Mouse (Mus musculus) urinary bladder, postnatal 36 days (tissue): ENCODE data around the gene Neu3.

Source experiments
- DNase-seq, 2 experiments: peaks; one replicate each; pipeline ENCODE4 v3.0.0; 2022; ENCODE audit warnings: low spot score in 2 of 2, mixed read lengths in 1 of 2

Neu3 gene

GRCm38 (mm10) chr7:99828083-99828570, at the start of gene Neu3:
TSS of gene Neu3 (minus strand) at chr7:99828417.
- DNase-seq, result peak; percentile 92 to 96

- peak; percentile 62 to 80 for DNase-seq
Measured at GRCm38 (mm10) chr7:99876345-99876744, 48.1 kb upstream of the Neu3 start.

- no peak for DNase-seq
Measured at GRCm38 (mm10) chr7:99875891-99876290, 47.7 kb upstream of the Neu3 start.

- DNase-seq, result no peak
Measured at GRCm38 (mm10) chr7:99873965-99874364, 45.7 kb upstream of the Neu3 start.

- DNase-seq, result no peak
Measured at GRCm38 (mm10) chr7:99869296-99869695, 41.1 kb upstream of the Neu3 start.

GRCm38 (mm10) chr7:99865219-99865618, 37.0 kb upstream of the Neu3 start:
- no peak for DNase-seq

- no peak for DNase-seq
Measured at GRCm38 (mm10) chr7:99864241-99865028, 36.2 kb upstream of the Neu3 start.

- no peak for DNase-seq
Measured at GRCm38 (mm10) chr7:99863362-99863761, 35.1 kb upstream of the Neu3 start, which contains the start of gene Spcs2. TSS of gene Spcs2 (minus strand) at chr7:99863462.

GRCm38 (mm10) chr7:99858813-99859585, 30.8 kb upstream of the Neu3 start, which contains the start of gene Xrra1:
TSS of gene Xrra1 (plus strand) at chr7:99859116.
- DNase-seq, result peak; percentile 92 to 96

GRCm38 (mm10) chr7:99858175-99858812, 30.1 kb upstream of the Neu3 start:
- no peak for DNase-seq

- no peak for DNase-seq
Measured at GRCm38 (mm10) chr7:99856266-99856861, 28.1 kb upstream of the Neu3 start.

- DNase-seq, result no peak
Measured at GRCm38 (mm10) chr7:99854311-99854710, 26.1 kb upstream of the Neu3 start.

GRCm38 (mm10) chr7:99853350-99853749, 25.1 kb upstream of the Neu3 start:
- no peak for DNase-seq

GRCm38 (mm10) chr7:99851618-99852017, 23.4 kb upstream of the Neu3 start:
- DNase-seq, result no peak

GRCm38 (mm10) chr7:99851121-99851520, 22.9 kb upstream of the Neu3 start:
- DNase-seq, result no peak

- DNase-seq, result no peak
Measured at GRCm38 (mm10) chr7:99850534-99850933, 22.3 kb upstream of the Neu3 start.

- DNase-seq, result no peak
Measured at GRCm38 (mm10) chr7:99845533-99846236, 17.5 kb upstream of the Neu3 start.

GRCm38 (mm10) chr7:99838241-99838640, 10.0 kb upstream of the Neu3 start:
- DNase-seq, result no peak

GRCm38 (mm10) chr7:99837358-99838071, 9.3 kb upstream of the Neu3 start:
- no peak for DNase-seq

GRCm38 (mm10) chr7:99836781-99837180, 8.6 kb upstream of the Neu3 start:
- no peak for DNase-seq
